Mouse (Mus musculus) kidney, adult 2 months (tissue): ENCODE results near the gene Tmem236.

Experiments
- CTCF ChIP-seq: fragments of 200-500 bp; conservative IDR thresholded peaks from 2 replicates; pipeline ENCODE4 v1.5.1; 2011; ENCODE audit warnings: low read depth, mild to moderate bottlenecking, control low read depth, low read length, moderate library complexity, mixed read lengths; ENCODE audit not compliant: insufficient read depth, insufficient read length
- POLR2A ChIP-seq: fragments of 200-500 bp; IDR thresholded peaks from one replicate; pipeline ENCODE4 v1.6.1; 2011; ENCODE audit warnings: low read depth, low read length, control low read depth

- TF ChIP-seq CTCF (no peak; the same call in 1 of the 2 replicates), POLR2A (no peak)
These were observed 77.6 kb downstream of the Tmem236 start for GRCm38 (mm10) chr2:14251938-14252337.
